Mouse (Mus musculus) hindlimb bud, embryonic 11.5 days (tissue): ENCODE data around the gene Tmem238l.

Experiments used
- DNase-seq: peaks from one replicate; pipeline ENCODE4 v3.0.0-alpha.2; 2012; ENCODE audit warnings: low read depth, low spot score; ENCODE audit errors: extremely low spot score

Gene Tmem238l

GRCm38 (mm10) chr11:66975606-66976330 is 19.3 kb downstream of the Tmem238l start:
- DNase-seq, result no peak

GRCm38 (mm10) chr11:66981336-66982115 is 25.1 kb downstream of the Tmem238l start:
- DNase-seq, result no peak

GRCm38 (mm10) chr11:66982794-66983193 is 26.4 kb downstream of the Tmem238l start:
- no peak for DNase-seq

- DNase-seq, result no peak
Measured at GRCm38 (mm10) chr11:66983422-66984164, 27.2 kb downstream of the Tmem238l start.

GRCm38 (mm10) chr11:66984165-66985135 is 28.0 kb downstream of the Tmem238l start:
- DNase-seq, result peak; percentile 64

- DNase-seq, result no peak
Measured at GRCm38 (mm10) chr11:66985136-66985702, 28.8 kb downstream of the Tmem238l start.

GRCm38 (mm10) chr11:66992150-66992549 is 35.7 kb downstream of the Tmem238l start:
- no peak for DNase-seq

- no peak for DNase-seq
Measured at GRCm38 (mm10) chr11:66993674-66994073, 37.2 kb downstream of the Tmem238l start.

GRCm38 (mm10) chr11:66996446-66996845 is 40.0 kb downstream of the Tmem238l start:
- DNase-seq, result no peak

GRCm38 (mm10) chr11:66998467-66999403 is 42.3 kb downstream of the Tmem238l start:
- no peak for DNase-seq

- no peak for DNase-seq
Measured at GRCm38 (mm10) chr11:67000671-67001070, 44.2 kb downstream of the Tmem238l start.

GRCm38 (mm10) chr11:67001717-67002116 is 45.3 kb downstream of the Tmem238l start:
- no peak for DNase-seq

- DNase-seq, result no peak
Measured at GRCm38 (mm10) chr11:67002911-67003310, 46.5 kb downstream of the Tmem238l start.

- DNase-seq, result no peak
Measured at GRCm38 (mm10) chr11:67007961-67008360, 51.5 kb downstream of the Tmem238l start.

- DNase-seq, result no peak
Measured at GRCm38 (mm10) chr11:67008528-67008927, 52.1 kb downstream of the Tmem238l start.

GRCm38 (mm10) chr11:67010430-67010829 is 54.0 kb downstream of the Tmem238l start:
- DNase-seq, result no peak

- DNase-seq, result no peak
Measured at GRCm38 (mm10) chr11:67011635-67012034, 55.2 kb downstream of the Tmem238l start.
